ENCODE assay signal across 18 mouse cellular contexts in the genomic region with DNA sequence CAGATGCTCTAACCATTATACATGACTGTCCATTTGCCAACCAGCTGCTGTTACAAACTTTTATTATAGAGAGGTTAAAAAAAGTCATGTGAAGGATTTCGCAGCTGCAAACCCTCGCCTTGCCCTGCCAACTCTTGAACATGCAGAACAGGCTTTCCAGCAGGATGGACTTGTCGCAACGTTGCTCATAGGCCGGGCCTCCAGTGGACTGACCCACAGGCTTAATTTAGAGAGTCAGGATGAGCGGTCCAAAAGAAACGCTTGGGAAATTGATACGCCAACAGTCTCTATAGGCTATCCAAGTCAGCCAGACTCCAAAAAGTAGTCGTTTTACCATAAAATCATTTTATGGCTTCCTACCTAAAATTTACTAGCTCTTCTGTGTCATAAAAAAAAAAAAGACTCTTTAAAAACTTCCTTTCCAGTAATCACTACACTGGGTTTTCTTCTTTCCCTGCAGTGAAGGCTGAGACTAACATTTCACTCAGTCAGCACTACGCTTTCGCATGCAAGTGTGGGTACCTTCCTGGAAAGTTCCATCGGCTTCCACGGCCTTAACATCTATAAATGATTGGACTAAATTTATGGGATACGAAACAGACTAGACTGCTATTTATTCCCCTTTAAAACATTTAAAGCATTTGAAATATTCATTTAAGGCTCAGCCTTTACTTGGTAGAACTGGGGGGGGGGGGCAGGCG. TPM values are rescaled to one million over a fixed set of nuclear protein-coding genes. Genes with fewer than 3 reads are reported as not detected.
DNase-seq lines count a peak whose midpoint lies in the region; TF ChIP-seq lines count a peak whose summit lies in the region.
"Had no signal": no experiment of that assay in that cellular context is flagged by ENCODE, and none has a peak within 500 bp of the region (broad histone marks: within the 10 kb centered on the region; RNA-seq: fewer than 3 reads in every experiment).

No protein-coding gene starts in this region.

- peak; percentile 24 for DNase-seq in gastrocnemius, adult 2 months
- DNase-seq in gastrocnemius, postnatal 36 days = no peak
- DNase-seq in kidney, postnatal 10 days = peak; percentile 51
- DNase-seq in kidney, adult 8-10 months = no peak
- DNase-seq in urinary bladder, adult 2 months (ENCODE audit: low spot score) = no peak
- DNase-seq: adrenal gland, adult 8-10 months; adrenal gland, postnatal 25 days; cerebellum, adult 11-12 months; cerebellum, adult 8-10 months; cerebellum, postnatal 14 days; forebrain, postnatal 0 days; gastrocnemius, postnatal 25 days; heart, postnatal 10 days; heart, postnatal 36 days had no signal

- intact Hi-C loops in gastrocnemius, adult 2 months (cut with DNase I) = loop anchor here (10.0 kb wide), 1 partner anchor 142 kb away; the partner anchor contains the start of gene Phip
- intact Hi-C loops in gastrocnemius, postnatal 36 days (cut with DNase I) = no loop called here

- no peak overlapping the region for H3K27ac ChIP-seq in gastrocnemius, adult 2 months
- H3K27ac ChIP-seq in embryonic fibroblast, embryonic 13.5 days (ENCODE audit: insufficient read depth, low read length) = peak overlapping the region; percentile 16; the same call in 1 of the 2 replicates
- H3K27ac ChIP-seq: heart, embryonic 15.5 days; hindbrain, embryonic 10.5 days; hindbrain, embryonic 13.5 days had no signal

- no peak for TF ChIP-seq CTCF in gastrocnemius, adult 2 months (IDR thresholded peaks at IDR 0.05)
- no peak for TF ChIP-seq CTCF in embryonic fibroblast, embryonic 13.5 days (IDR thresholded peaks at IDR 0.05; ENCODE audit: borderline replicate concordance, insufficient read depth, low read length)

- peaks cover 2% of the 10 kb centered on the region for H3K4me1 ChIP-seq in embryonic fibroblast, embryonic 13.5 days (ENCODE audit: control insufficient read depth, insufficient read depth, low read length)
- H3K4me1 ChIP-seq: hindbrain, embryonic 10.5 days; hindbrain, embryonic 13.5 days had no signal

- TF ChIP-seq POLR2A in embryonic fibroblast, embryonic 13.5 days (IDR thresholded peaks at IDR 0.05; ENCODE audit: low read depth, low read length) = no peak

- no peak overlapping the region for H3K4me3 ChIP-seq in gastrocnemius, adult 2 months
- no peak overlapping the region for H3K4me3 ChIP-seq in embryonic fibroblast, embryonic 13.5 days (ENCODE audit: insufficient read depth, low read length)
- H3K4me3 ChIP-seq: heart, embryonic 15.5 days; hindbrain, embryonic 10.5 days; hindbrain, embryonic 13.5 days had no signal

RNA-seq across cellular contexts. Expression of gene Hmgn3, which starts 29.6 kb away (rescaled TPM):
- 1 to 10 TPM; 2.5 to 5.5 TPM for total RNA-seq in gastrocnemius, adult 2 months (2021)
- total RNA-seq in gastrocnemius, postnatal 36 days (2021) = 1 to 10 TPM; 5.8 to 6.2 TPM
- 67.2 and 95.4 TPM in 2 replicates for polyA plus RNA-seq in embryonic fibroblast, embryonic 13.5 days (2011; ENCODE audit: insufficient read length, low read depth, missing spikeins)
- 120 and 160 TPM in 2 replicates for polyA plus RNA-seq in urinary bladder, adult 2 months (2012; rRNA removed)

Comparison
In these comparisons a context has a peak if more than half of its experiments do, and no peak if none do; other contexts are left out.
1. DNase-seq: peak in gastrocnemius, adult 2 months (single experiment) and kidney, postnatal 10 days (single experiment); none in gastrocnemius, postnatal 36 days (0 of 2), kidney, adult 8-10 months (0 of 2) and urinary bladder, adult 2 months (single experiment).